Mouse (Mus musculus) liver, embryonic 15.5 days (tissue): ENCODE data around the gene Retnlg. TPM values are rescaled to one million over a fixed set of nuclear protein-coding genes. Genes with fewer than 3 reads are reported as not detected.
A peak's percentile ranks its signal among the peaks of the same experiment; 100 is the strongest.

Experiments used
- ATAC-seq: fragments of 200-750 bp; cut with Nextera tagmentation; 2 replicates; pipeline ENCODE4 v1.8.0; 2017; ENCODE audit warnings: moderate number of reproducible peaks, mild to moderate bottlenecking, moderate library complexity; ENCODE audit not compliant: insufficient read depth
- H3K27ac ChIP-seq: fragments of 300-500 bp; sonication (generic); replicated peaks from 2 replicates; pipeline ENCODE4 v1.5.1; 2015; ENCODE audit warnings: mild to moderate bottlenecking, inconsistent platforms
- H3K27me3 ChIP-seq: fragments of 300-500 bp; sonication (generic); 2 replicates; pipeline ENCODE4 v1.6.1; 2015; ENCODE audit warnings: mild to moderate bottlenecking, inconsistent platforms
- H3K36me3 ChIP-seq: fragments of 300-500 bp; sonication (generic); replicated peaks from 2 replicates; pipeline ENCODE4 v1.6.1; 2015; ENCODE audit warnings: moderate library complexity, mild to moderate bottlenecking, inconsistent platforms
- H3K4me1 ChIP-seq: fragments of 300-500 bp; sonication (generic); replicated peaks from 2 replicates; pipeline ENCODE4 v1.6.1; 2015; ENCODE audit warnings: inconsistent platforms
- H3K4me2 ChIP-seq: fragments of 300-500 bp; sonication (generic); 2 replicates; pipeline ENCODE4 v1.6.1; 2015; ENCODE audit warnings: moderate library complexity, mild to moderate bottlenecking, inconsistent platforms
- H3K4me3 ChIP-seq: fragments of 300-500 bp; sonication (generic); replicated peaks from 2 replicates; pipeline ENCODE4 v1.5.1; 2015; ENCODE audit warnings: mild to moderate bottlenecking, inconsistent platforms
- H3K9ac ChIP-seq: fragments of 300-500 bp; sonication (generic); 2 replicates; pipeline ENCODE4 v1.6.1; 2015; ENCODE audit warnings: moderate library complexity, mild to moderate bottlenecking, inconsistent platforms
- H3K9me3 ChIP-seq: fragments of 300-500 bp; sonication (generic); replicated peaks from 2 replicates; pipeline ENCODE4 v1.6.1; 2016; ENCODE audit warnings: inconsistent platforms
- WGBS: fragments of 180-500 bp; shearing (Covaris S2); methylation state at CpG from one replicate; pipeline ENCODE4 v1.1.7; 2015; ENCODE audit warnings: mixed read lengths; ENCODE audit not compliant: insufficient replicate concordance; 5-methylcytosine and 5-hydroxymethylcytosine counted together
- polyA plus RNA-seq: library from polyadenylated mRNA; unstranded; fragments of >200 nt; fragmentation: Nextera tagmentation; extraction: Ambion mirVana; gene quantifications from 2 replicates; pipeline ENCODE4 v1.2.1, GENCODE M21; 2015

Retnlg gene
- polyA plus RNA-seq, 1 experiment from 2014 or later, result 12.3 TPM

DNA sequence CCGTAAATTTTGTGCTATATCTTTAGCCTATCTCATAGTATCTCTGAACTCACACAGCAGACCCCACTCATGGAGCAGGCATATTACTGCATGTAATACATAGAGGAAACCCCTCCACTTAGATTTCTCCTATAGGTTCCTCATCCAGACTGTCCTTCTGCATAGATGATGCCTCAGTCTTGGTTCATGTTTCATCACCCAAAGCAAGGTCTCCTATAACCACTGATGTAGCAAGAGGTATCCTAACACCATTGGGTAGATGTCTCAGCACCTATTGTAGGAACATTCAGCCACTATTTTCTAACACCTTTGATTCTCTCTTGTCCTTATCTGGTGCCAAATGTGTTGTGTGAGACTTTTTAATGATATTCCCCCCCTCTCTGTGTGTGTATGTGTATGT lies 667 bp upstream of the Retnlg start:
- no peaks in the 10 kb centered on the region; the same call in none of the 2 replicates for H3K4me1 ChIP-seq
- WGBS, result 64% methylated on average over 1 of the region's 1 CpGs
- no peak overlapping the region for H3K4me3 ChIP-seq
- no peaks in the 10 kb centered on the region for H3K36me3 ChIP-seq
- H3K4me2 ChIP-seq, result no peak overlapping the region
- H3K9ac ChIP-seq, result no peak overlapping the region
- ATAC-seq, result no peak
- H3K27me3 ChIP-seq, result no peaks in the 10 kb centered on the region
- no peaks in the 10 kb centered on the region for H3K9me3 ChIP-seq
- H3K27ac ChIP-seq, result no peak overlapping the region

DNA sequence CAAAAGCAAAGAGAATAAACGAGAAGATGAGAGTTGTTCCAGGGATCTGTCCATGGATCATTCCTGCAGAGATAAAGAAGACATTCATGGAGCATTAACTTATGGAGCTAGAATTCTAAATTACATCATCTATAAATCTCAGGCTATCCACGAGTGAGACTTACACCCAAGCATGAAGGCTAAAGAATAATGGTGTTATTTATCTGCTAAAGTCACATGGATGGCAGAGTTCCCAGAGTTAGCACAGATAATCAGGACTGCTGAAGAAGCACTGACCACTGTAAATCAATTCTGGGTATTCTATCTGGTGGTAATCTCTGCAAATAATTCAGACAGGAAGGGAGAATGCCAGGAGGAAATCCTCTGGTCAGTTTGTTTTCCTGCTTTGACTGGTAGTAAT lies 18.3 kb downstream of the Retnlg start:
- Histone ChIP-seq H3K4me2 (no peak overlapping the region), H3K9me3 (no peaks in the 10 kb centered on the region)
- 26% methylated on average over 2 of the region's 2 CpGs for WGBS

DNA sequence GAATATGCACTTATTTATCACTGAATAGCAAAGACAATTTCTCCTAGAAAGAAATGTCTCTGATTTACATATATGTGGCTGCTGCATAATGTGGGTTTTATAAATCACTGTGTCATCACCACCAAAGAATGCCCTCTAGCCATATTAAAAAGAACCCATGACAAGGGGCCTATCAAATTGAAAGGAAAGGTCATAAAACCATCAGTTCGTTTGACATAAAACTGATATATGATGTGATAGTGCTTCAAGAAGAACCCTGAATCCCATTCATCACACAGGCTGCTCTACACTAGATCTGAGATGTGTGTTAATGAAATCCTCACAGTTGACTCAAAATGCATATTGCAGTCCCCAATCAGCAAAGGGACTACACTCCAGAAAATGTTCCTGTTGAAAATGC lies 27.4 kb downstream of the Retnlg start:
- no peaks in the 10 kb centered on the region for H3K27me3 ChIP-seq
- no peaks in the 10 kb centered on the region for H3K9me3 ChIP-seq
- H3K9ac ChIP-seq, result no peak overlapping the region
- H3K4me1 ChIP-seq, result no peaks in the 10 kb centered on the region
- H3K36me3 ChIP-seq, result no peaks in the 10 kb centered on the region
- H3K27ac ChIP-seq, result no peak overlapping the region
- H3K4me3 ChIP-seq, result no peak overlapping the region
- ATAC-seq, result no peak
- H3K4me2 ChIP-seq, result no peak overlapping the region
- 45% methylated on average over 1 of the region's 1 CpGs for WGBS

More for the DNA sequence above, 18.3 kb downstream of the Retnlg start:
- Histone ChIP-seq H3K36me3 (no peaks in the 10 kb centered on the region), H3K4me1 (no peaks in the 10 kb centered on the region), H3K4me3 (no peak overlapping the region), H3K27ac (no peak overlapping the region), H3K27me3 (no peaks in the 10 kb centered on the region), H3K9ac (no peak overlapping the region)
- ATAC-seq, result no peak

DNA sequence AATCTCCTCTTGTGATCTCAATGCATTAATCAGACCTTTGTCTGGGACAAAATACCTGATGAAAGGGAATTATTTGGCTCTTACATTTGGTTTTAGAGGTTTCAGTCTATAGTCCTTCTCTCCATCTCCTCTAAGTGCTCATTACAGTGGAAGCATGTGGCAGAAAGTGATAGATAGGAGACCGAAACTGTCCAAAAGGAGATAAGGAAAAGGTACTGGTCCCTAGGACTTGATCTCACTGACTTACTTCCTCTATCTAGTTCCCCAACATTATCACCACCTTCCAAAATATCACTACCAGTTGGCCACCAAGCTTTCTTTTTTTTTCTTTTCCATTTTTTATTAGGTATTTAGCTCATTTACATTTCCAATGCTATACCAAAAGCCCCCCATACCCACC lies 38.8 kb downstream of the Retnlg start:
- no peaks in the 10 kb centered on the region for H3K27me3 ChIP-seq
- no peak overlapping the region for H3K9ac ChIP-seq
- no peaks in the 10 kb centered on the region for H3K36me3 ChIP-seq
- ATAC-seq, result no peak
- H3K9me3 ChIP-seq, result no peaks in the 10 kb centered on the region
- H3K4me2 ChIP-seq, result no peak overlapping the region
- whole genome bisulfite sequencing, result 15% methylated on average over 1 of the region's 1 CpGs
- H3K27ac ChIP-seq, result no peak overlapping the region
- no peaks in the 10 kb centered on the region for H3K4me1 ChIP-seq
- H3K4me3 ChIP-seq, result no peak overlapping the region

DNA sequence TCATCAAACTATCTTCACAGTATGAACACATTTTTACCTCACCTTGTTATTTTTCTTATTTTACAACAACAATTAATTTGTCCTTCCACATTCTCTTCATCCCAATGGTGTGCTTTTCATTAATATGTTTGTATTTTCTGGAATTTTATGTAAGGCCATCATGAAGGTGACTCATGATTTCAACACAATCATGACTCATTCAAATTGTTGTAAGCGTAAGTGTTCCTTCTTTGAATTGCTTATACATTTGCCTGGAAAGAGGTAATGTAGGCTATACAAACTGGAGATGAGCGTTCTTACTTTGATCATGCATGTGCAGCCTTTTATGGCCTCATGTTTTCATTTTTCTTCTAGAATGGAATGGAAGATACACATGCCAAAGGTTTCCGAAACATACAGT lies 40.8 kb downstream of the Retnlg start:
- ATAC-seq, result no peak
- Histone ChIP-seq H3K27me3 (no peaks in the 10 kb centered on the region), H3K9me3 (no peaks in the 10 kb centered on the region), H3K36me3 (no peaks in the 10 kb centered on the region), H3K4me2 (no peak overlapping the region), H3K4me1 (no peaks in the 10 kb centered on the region), H3K9ac (no peak overlapping the region), H3K27ac (no peak overlapping the region), H3K4me3 (no peak overlapping the region)
- WGBS, result 71% methylated on average over 3 of the region's 3 CpGs

DNA sequence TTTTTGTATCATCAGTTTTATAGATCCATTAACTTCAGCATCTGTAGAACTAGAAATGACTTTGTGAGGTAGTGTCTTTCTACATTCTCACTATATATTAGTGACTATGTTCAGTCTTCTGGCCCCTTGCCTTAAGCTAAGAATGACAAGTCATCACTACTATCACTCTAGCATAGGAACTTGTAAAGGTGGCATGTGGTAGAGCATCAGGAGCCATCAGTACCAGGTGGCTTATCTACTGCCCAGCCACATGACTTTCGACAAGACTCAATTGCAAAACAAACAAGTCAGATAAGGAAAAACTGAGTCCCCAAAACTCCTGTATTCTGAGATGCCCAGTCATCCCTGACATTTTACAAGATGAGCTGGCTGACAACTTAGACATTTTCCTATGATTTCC lies 51.3 kb downstream of the Retnlg start:
- 30% methylated on average over 1 of the region's 1 CpGs for WGBS
- H3K27ac ChIP-seq, result no peak overlapping the region
- H3K9ac ChIP-seq, result no peak overlapping the region
- H3K9me3 ChIP-seq, result no peaks in the 10 kb centered on the region
- peak; percentile 70 for ATAC-seq
- 0 out of 2 replicates have a peak, but pooled peaks cover 3% of the 10 kb centered on the region for H3K4me1 ChIP-seq
- H3K36me3 ChIP-seq, result peaks cover 13% of the 10 kb centered on the region; the same call in 1 of the 2 replicates
- H3K27me3 ChIP-seq, result no peaks in the 10 kb centered on the region
- no peak overlapping the region for H3K4me3 ChIP-seq
- H3K4me2 ChIP-seq, result no peak overlapping the region

Other genes with a start within 250 kb of the Retnlg start
- not detected in 2 replicates for gene Trat1, start 100.6 kb upstream of the Retnlg start, polyA plus RNA-seq
- gene Retnlb, start 55.8 kb upstream of the Retnlg start, polyA plus RNA-seq, result not detected in 2 replicates
- gene Retnla, start 30.1 kb upstream of the Retnlg start, polyA plus RNA-seq, result not detected in 2 replicates
- gene Dzip3, start 121.5 kb downstream of the Retnlg start, polyA plus RNA-seq, result 4.4 and 4.9 TPM in 2 replicates
- gene Cip2a, start 121.6 kb downstream of the Retnlg start, polyA plus RNA-seq, result 16.4 and 17.5 TPM in 2 replicates
- not detected in 2 replicates for gene Myh15, start 184.9 kb downstream of the Retnlg start, polyA plus RNA-seq